Mouse (Mus musculus) thymus, postnatal 0 days (tissue): Measurements from ENCODE around the gene Anp32a. TPM values are rescaled to one million over a fixed set of nuclear protein-coding genes. Genes with fewer than 3 reads are reported as not detected.

ENCODE experiments used
- DNase-seq: peaks from one replicate; pipeline ENCODE4 v3.0.0-alpha.2; 2015; ENCODE audit warnings: low spot score
- polyA plus RNA-seq: library from polyadenylated mRNA; unstranded; fragments of >200 nt; fragmentation: Nextera tagmentation; extraction: Ambion mirVana; gene quantifications from 2 replicates; pipeline ENCODE4 v1.2.1, GENCODE M21; 2015

Anp32a gene
- 150 and 161 TPM in 2 replicates for polyA plus RNA-seq

DNA sequence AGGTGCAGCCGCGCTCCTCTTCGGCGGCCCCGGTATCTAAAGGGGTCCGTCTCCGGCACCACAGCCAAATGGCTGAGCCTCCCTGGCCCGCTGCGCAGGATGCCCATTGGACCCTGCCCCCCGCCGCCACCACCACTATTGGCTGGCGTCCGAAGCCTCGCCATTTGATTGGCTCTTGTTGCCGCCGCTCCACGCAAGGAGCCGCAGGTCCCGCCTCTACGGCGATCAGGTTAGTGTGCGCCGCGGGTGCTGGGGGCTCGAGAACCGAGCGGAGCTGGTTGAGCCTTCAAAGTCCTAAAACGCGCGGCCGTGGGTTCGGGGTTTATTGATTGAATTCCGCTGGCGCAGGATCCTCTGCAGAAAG, at the start of gene Anp32a:
Anp32a (plus strand) TSS at position 171 of the 364 bp plus-strand sequence.
- peak; percentile 98 for DNase-seq

- DNase-seq: peak; percentile 81
Observed at GRCm38 (mm10) chr9:62295006-62295698, 45.9 kb upstream of the Anp32a start.

DNA sequence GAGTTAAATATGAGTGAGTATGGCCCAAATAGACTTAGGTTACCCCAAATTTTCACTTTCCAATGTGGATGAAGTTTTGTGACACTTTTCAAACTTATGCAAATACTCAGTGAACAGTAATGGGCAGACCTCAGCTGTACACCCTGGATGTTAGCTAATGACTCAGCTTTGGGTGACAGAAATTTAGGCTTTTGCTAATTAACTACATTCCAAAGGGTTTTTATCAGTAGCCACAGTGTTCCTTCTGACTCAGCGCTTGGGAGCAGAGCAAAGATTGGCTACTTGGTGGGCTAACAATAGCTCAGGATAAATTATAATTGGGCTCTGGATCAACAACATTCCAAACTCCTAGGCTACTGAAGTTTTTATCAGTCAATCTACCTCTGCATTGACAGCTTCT, 44.2 kb upstream of the Anp32a start:
- no peak for DNase-seq

DNA sequence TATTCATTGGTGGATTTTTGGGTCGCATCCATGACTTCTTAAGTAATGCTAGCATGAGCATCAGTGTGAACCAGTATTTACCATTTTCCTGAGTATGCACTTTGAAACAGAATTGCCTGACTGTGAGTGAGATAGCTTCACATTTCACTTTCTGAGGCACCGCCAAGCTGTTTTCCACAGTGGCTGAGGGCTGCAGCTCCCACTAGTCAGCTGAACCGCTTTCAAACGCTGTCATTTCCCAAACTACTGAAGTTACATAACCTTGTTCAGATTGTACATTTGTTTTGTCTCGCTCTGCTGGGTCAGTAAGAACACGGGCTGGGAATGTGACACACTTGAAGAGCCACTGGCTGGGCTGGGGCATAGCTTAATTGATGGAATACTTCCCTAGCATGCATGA, 25.5 kb upstream of the Anp32a start:
- DNase-seq: no peak

DNA sequence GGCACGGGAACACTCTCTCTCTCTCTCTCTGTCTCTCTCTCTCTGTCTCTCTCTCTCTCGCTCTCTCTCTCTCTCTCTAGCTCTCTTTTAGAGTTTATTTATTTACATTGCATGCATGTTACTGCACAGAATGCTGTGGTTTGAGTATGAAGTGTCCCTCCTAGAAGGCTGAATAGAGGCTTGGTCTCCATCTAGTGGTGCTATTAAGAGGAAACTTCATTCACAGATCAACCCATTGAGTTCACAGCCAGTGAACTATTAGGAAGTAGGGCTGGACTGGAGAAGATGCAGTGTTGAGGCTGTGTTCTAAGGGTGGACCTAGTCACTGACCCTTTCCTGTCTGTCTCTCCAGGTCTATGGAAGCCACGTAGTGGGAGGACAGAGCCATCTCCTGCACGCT, 22.4 kb upstream of the Anp32a start:
- DNase-seq: no peak

DNA sequence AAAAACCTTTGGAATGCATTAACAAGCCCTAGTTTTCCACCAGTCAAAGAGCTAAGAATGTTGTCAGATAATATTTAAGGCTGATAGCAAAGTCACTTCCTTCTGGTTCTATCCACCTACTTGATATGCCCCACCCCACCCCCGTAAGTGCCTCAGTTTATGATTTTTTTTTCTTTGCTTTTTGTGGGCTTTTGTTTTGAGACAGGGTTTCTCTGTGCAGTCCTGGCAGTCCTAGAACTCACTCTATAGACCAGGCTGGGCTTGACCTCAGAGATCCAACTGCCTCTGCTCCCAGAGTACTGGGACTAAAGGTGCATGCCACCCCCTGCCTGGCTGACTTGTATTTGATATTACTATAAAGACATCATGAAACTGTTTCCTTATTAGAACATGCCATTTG, 17.3 kb upstream of the Anp32a start:
- no peak for DNase-seq

- DNase-seq: no peak
Observed at GRCm38 (mm10) chr9:62325965-62326364, 15.1 kb upstream of the Anp32a start.

- DNase-seq: no peak
Observed at GRCm38 (mm10) chr9:62334298-62334825, 6.7 kb upstream of the Anp32a start.

DNA sequence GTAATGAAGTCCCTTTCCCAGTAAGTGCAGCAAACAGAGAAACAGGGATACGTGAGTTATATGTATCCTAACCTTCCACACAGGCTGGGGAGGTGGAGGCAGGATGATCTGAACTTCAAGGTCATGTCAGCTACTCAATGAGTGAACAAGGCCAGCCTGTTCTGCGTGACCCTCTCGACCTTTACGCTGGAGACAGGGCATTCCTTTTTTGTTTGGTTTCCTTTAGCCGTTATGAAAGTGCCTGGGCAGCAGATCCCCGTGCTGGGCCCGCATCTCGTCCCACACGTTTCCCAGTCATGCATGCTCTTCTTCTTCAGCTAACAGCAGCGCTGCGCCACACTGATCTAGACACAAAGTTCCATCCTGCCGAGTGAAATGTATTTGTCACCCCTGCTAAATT, 5.7 kb upstream of the Anp32a start:
- no peak for DNase-seq

DNA sequence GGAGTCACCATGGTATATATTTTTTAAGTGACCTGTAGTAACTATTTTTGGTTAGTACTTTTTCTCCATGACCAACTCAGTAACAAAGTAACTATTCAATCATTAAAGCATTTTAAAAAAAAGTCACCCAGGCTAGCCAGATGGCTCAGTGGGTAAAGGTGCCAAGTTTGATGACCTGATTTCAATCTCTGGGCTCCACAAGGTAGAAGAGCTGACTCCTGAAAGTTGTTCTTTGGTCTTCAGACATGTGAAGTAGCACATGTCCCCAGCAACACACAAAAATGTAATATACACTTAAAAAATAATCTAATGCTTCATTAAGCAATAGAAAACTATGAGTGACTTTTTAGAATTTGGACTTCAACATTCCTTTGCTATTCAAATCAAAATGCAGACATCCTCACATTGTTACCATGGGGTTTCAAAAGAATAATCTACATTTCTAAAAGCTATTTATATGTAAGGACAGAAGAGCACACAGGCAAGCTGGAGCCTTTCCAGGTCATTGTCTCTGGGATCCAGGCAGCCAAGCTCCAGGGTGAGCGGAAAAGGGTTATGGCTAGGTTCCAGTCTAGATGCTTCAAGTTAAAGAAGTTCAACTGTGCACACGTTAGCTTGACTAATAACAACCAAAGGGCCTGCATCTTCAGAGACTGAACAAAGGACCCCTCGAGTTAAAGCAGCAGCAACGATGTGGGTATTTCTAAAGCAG, 3.0 kb upstream of the Anp32a start:
- DNase-seq: no peak

DNA sequence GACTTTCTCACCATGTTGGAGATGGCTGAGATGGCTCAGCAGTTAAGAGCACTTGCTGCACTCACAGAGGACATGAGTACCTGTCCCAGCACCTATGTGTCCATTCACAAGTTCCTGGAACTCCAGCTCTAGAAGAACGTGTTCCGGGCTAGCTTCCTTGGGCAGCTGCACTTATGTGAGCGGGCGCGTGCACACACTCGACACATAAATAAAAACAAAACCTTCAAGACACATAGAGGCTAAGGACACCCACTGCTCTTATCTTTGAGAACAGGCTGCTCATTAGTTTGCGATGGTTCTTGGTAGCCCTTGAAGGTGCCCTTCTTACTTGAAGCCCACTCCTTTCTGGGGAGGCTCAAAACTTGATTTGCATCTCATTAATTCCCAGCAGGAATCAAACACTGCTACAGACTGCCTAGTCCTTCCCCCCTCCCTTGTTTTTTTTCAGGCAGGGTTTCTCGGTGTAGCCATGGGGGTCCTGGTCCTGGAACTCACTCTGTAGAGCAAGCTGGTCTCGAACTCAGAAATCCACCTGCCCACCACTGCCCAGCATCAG, 2.4 kb upstream of the Anp32a start:
- no peak for DNase-seq

GRCm38 (mm10) chr9:62340301-62341122, 581 bp upstream of the Anp32a start:
- DNase-seq: no peak

GRCm38 (mm10) chr9:62341701-62342440, 778 bp downstream of the Anp32a start:
- DNase-seq: peak; percentile 53

GRCm38 (mm10) chr9:62342441-62343191, 1.5 kb downstream of the Anp32a start:
- no peak for DNase-seq

- DNase-seq: peak; percentile 84
Observed at GRCm38 (mm10) chr9:62343192-62343903, 2.3 kb downstream of the Anp32a start.

DNA sequence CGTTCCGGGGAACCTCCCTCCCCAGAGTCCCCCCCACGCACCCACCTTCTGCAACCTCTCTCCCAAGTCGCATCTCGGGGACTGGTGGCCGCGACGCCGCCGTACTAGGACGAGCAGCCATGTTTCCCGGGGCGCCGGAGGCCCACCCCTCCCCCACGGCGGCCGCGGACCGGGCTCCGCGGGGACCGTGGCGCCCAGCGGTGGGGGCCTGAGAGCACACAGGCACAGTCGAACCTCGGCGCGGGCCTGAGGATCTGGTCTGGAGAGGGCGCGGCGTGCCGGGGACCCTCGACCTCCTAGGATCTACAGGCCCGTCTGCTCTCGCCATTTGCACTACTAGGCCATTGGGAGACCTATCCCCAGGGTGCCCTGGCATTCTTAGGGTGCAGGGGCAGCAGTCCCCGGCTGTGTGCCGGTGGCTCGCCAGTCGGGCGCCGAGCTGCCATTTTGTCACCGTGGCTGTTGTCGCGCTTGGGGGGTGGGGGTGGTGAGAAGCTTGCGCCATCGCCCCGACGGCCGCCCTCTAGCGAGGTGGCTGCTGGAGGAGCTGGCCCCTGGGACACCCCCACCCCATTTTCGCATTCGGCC, 2.9 kb downstream of the Anp32a start:
- DNase-seq: peak; percentile 67

- peak; percentile 91 for DNase-seq
Observed at GRCm38 (mm10) chr9:62344545-62344944, 3.5 kb downstream of the Anp32a start.

- DNase-seq: peak; percentile 26
Observed at GRCm38 (mm10) chr9:62345081-62345481, 4.0 kb downstream of the Anp32a start.
